Mouse (Mus musculus): ENCODE data around the gene Noc4l.

DNA sequence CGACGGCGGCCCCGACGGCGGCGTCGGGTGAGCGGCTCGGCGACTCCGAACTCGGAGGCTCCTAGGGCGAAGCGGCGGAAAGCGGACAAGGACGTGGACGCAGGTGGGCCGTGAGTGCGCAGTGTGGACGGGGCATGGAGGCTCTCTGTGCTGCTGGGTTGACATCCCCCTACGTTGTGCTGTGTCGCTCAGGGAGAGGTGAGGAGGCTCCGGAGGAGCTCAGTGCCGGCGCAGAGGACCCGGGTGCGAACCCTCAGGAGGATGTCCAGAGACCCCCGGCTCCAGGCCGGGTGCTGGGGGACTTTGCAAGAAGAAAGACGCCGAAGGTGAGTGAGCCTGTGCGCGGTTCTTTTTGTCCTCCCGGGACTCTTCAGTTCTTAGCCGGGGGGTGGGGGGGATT, 469 bp upstream of the Noc4l start:
- TF ChIP-seq CTCF (IDR thresholded peaks at IDR 0.05; ENCODE audit: borderline replicate concordance, control insufficient read depth, extremely low read depth, insufficient read depth, low read length, poor library complexity) (no peak), POLR2A (IDR thresholded peaks at IDR 0.05; ENCODE audit: control insufficient read depth, extremely low read depth, insufficient read depth, low read length, poor library complexity) (no peak)

Measured in thymus, adult 2 months (tissue).